Mouse (Mus musculus): Measurements from ENCODE around the gene Trim33.

The Trim33 gene

GRCm38 (mm10) chr3:103279182-103280149 is at the start of gene Trim33:
Gene Trim33, plus strand, starts transcription at chr3:103279293.
- peak; percentile 85 for DNase-seq

- no peak for DNase-seq
Measured at GRCm38 (mm10) chr3:103232398-103232797, 46.7 kb upstream of the Trim33 start.

- no peak for DNase-seq
Measured at GRCm38 (mm10) chr3:103241524-103241923, 37.6 kb upstream of the Trim33 start.

- no peak for DNase-seq
Measured at GRCm38 (mm10) chr3:103242156-103242555, 36.9 kb upstream of the Trim33 start.

- DNase-seq: peak; percentile 7 to 20
Measured at GRCm38 (mm10) chr3:103243491-103243890, 35.6 kb upstream of the Trim33 start.

- no peak for DNase-seq
Measured at GRCm38 (mm10) chr3:103246627-103247260, 32.3 kb upstream of the Trim33 start.

GRCm38 (mm10) chr3:103256089-103256819 is 22.8 kb upstream of the Trim33 start:
- DNase-seq: peak; percentile 26 to 63

- DNase-seq: no peak
Measured at GRCm38 (mm10) chr3:103262802-103263417, 16.2 kb upstream of the Trim33 start.

- no peak for DNase-seq
Measured at GRCm38 (mm10) chr3:103278561-103279181, 422 bp upstream of the Trim33 start.

GRCm38 (mm10) chr3:103280241-103280761 is 1.2 kb downstream of the Trim33 start:
- DNase-seq: peak; percentile 37 to 45

GRCm38 (mm10) chr3:103280875-103281274 is 1.8 kb downstream of the Trim33 start:
- DNase-seq: no peak

- DNase-seq: no peak
Measured at GRCm38 (mm10) chr3:103288761-103289160, 9.7 kb downstream of the Trim33 start.

- no peak for DNase-seq
Measured at GRCm38 (mm10) chr3:103291087-103291486, 12.0 kb downstream of the Trim33 start.

GRCm38 (mm10) chr3:103305411-103305982 is 26.4 kb downstream of the Trim33 start:
- DNase-seq: no peak

- no peak for DNase-seq
Measured at GRCm38 (mm10) chr3:103309252-103309651, 30.2 kb downstream of the Trim33 start.

- DNase-seq: no peak
Measured at GRCm38 (mm10) chr3:103309750-103310149, 30.7 kb downstream of the Trim33 start.

- DNase-seq: no peak
Measured at GRCm38 (mm10) chr3:103314291-103314690, 35.2 kb downstream of the Trim33 start.

GRCm38 (mm10) chr3:103335371-103335770 is 56.3 kb downstream of the Trim33 start:
- no peak for DNase-seq

GRCm38 (mm10) chr3:103346658-103347057 is 67.6 kb downstream of the Trim33 start:
- no peak for DNase-seq

GRCm38 (mm10) chr3:103353518-103353917 is 74.4 kb downstream of the Trim33 start:
- no peak for DNase-seq

- no peak for DNase-seq
Measured at GRCm38 (mm10) chr3:103354041-103354440, 74.9 kb downstream of the Trim33 start.

GRCm38 (mm10) chr3:103361150-103361549 is 82.1 kb downstream of the Trim33 start:
- no peak for DNase-seq

Measured in lung, adult 18-20 months (tissue).